Mouse (Mus musculus) adrenal gland, postnatal 4 days (tissue): ENCODE measurements at regions not wholly inside any gene's neighbourhood (a gene's known extent, or its start where the extent isn't known, plus 50 kb on each side); places are given as distances from the start of the nearest gene placed in this dataset.
A peak's percentile ranks its signal among the peaks of the same experiment; 100 is the strongest.

Experiments
- DNase-seq, 2 experiments: peaks; one replicate each; pipeline ENCODE4 v3.0.0; 2021 to 2022; ENCODE audit warnings: low spot score in 2 of 2, mixed read lengths in 2 of 2

- DNase-seq: no peak
Measured at GRCm38 (mm10) chr7:111243831-111244230, 161.0 kb upstream of the Eif4g2 start.

- DNase-seq: no peak
Measured at GRCm38 (mm10) chr7:111242646-111243045, 159.8 kb upstream of the Eif4g2 start.

GRCm38 (mm10) chr7:111241538-111241937 lies 158.7 kb upstream of the Eif4g2 start:
- no peak for DNase-seq

- DNase-seq: no peak
Measured at GRCm38 (mm10) chr7:111240234-111240826, 157.5 kb upstream of the Eif4g2 start.

- no peak for DNase-seq
Measured at GRCm38 (mm10) chr7:111237819-111238218, 155.0 kb upstream of the Eif4g2 start.

GRCm38 (mm10) chr7:111230630-111231029 lies 147.8 kb upstream of the Eif4g2 start:
- DNase-seq: no peak

GRCm38 (mm10) chr7:111227082-111227481 lies 144.3 kb upstream of the Eif4g2 start:
- DNase-seq: no peak

GRCm38 (mm10) chr7:111226026-111226656 lies 143.3 kb upstream of the Eif4g2 start:
- DNase-seq: no peak

GRCm38 (mm10) chr7:111215586-111215985 lies 132.8 kb upstream of the Eif4g2 start:
- DNase-seq: no peak

- no peak for DNase-seq
Measured at GRCm38 (mm10) chr7:111214226-111214906, 131.5 kb upstream of the Eif4g2 start.

GRCm38 (mm10) chr7:111212188-111212587 lies 129.4 kb upstream of the Eif4g2 start:
- no peak for DNase-seq

GRCm38 (mm10) chr7:111211641-111212040 lies 128.8 kb upstream of the Eif4g2 start:
- DNase-seq: no peak

- no peak for DNase-seq
Measured at GRCm38 (mm10) chr7:111210282-111210681, 127.5 kb upstream of the Eif4g2 start.

GRCm38 (mm10) chr7:111205876-111206275 lies 123.0 kb upstream of the Eif4g2 start:
- no peak for DNase-seq

- DNase-seq: no peak
Measured at GRCm38 (mm10) chr7:111198608-111199355, 116.0 kb upstream of the Eif4g2 start.

- DNase-seq: no peak
Measured at GRCm38 (mm10) chr7:111191674-111192073, 108.8 kb upstream of the Eif4g2 start.

GRCm38 (mm10) chr7:111191216-111191615 lies 108.4 kb upstream of the Eif4g2 start:
- DNase-seq: no peak

GRCm38 (mm10) chr7:111189731-111190130 lies 106.9 kb upstream of the Eif4g2 start:
- no peak for DNase-seq

- DNase-seq: no peak
Measured at GRCm38 (mm10) chr7:111185954-111186353, 103.1 kb upstream of the Eif4g2 start.

GRCm38 (mm10) chr7:111183512-111183911 lies 100.7 kb upstream of the Eif4g2 start:
- DNase-seq: no peak

- DNase-seq: peak in 1 of 2 experiments; percentile 33
Measured at GRCm38 (mm10) chr7:111182319-111182718, 99.5 kb upstream of the Eif4g2 start.
